Mouse (Mus musculus) spleen, adult 2 months (tissue): ENCODE measurements around the gene Rtn3.

Experiments
- CTCF ChIP-seq: fragments of 200-500 bp; IDR thresholded peaks from 2 replicates; pipeline ENCODE4 v1.5.1; 2011; ENCODE audit warnings: mild to moderate bottlenecking, inconsistent platforms; ENCODE audit not compliant: insufficient read depth, insufficient read length, insufficient replicate concordance; ENCODE audit errors: extremely low read depth
- POLR2A ChIP-seq: fragments of 200-500 bp; IDR thresholded peaks from 2 replicates; pipeline ENCODE4 v1.6.1; 2011; ENCODE audit warnings: low read depth, low read length, inconsistent platforms

- no peak for TF ChIP-seq CTCF
- TF ChIP-seq POLR2A = no peak
Measured at GRCm38 (mm10) chr19:7422656-7423027, 60.4 kb downstream of the Rtn3 start.
